Mouse (Mus musculus) activated CD4-positive, CD25-positive, alpha-beta regulatory T cell, adult 4 months (primary cell): ENCODE measurements around the gene Cldn34c3. TPM values are rescaled to one million over a fixed set of nuclear protein-coding genes. Genes with fewer than 3 reads are reported as not detected.
"Not testable (repeated sequence)": the region's sequence is repeated elsewhere in the genome, so short reads cannot be mapped to it uniquely, and the experiment has no call there.

ENCODE experiments used
- ATAC-seq: one replicate; pipeline ENCODE4 v1.8.0; 2017
- polyA plus RNA-seq, 2 experiments: library from polyadenylated mRNA; unstranded; fragments of 100-300 nt; shearing (Covaris generic); gene quantifications; one replicate each; pipeline ENCODE4 v1.2.1; 2017

The Cldn34c3 gene
- polyA plus RNA-seq: not detected

- ATAC-seq: not testable (repeated sequence)
Measured at GRCm38 (mm10) chrX:123793365-123793764, at the start of gene Cldn34c3. Gene Cldn34c3 (plus strand): TSS chrX:123793665.

Other genes starting within 250 kb of the Cldn34c3 start
- not detected for gene Cldn34c2, start 212.0 kb upstream of the Cldn34c3 start, polyA plus RNA-seq
- not detected for gene Gm17467, start 88.9 kb upstream of the Cldn34c3 start, polyA plus RNA-seq